Mouse (Mus musculus) liver, embryonic 14.5 days (tissue): ENCODE results near the gene Hmgn2. TPM values are rescaled to one million over a fixed set of nuclear protein-coding genes. Genes with fewer than 3 reads are reported as not detected.

Experiments used
- ATAC-seq: fragments of 200-750 bp; cut with Nextera tagmentation; 2 replicates; pipeline ENCODE4 v1.8.0; 2017; ENCODE audit warnings: moderate number of reproducible peaks, mild to moderate bottlenecking, moderate library complexity; ENCODE audit not compliant: insufficient read depth
- DNase-seq, 3 experiments: peaks; one replicate each; pipeline ENCODE4 v3.0.0-alpha.2; 2012 to 2013; ENCODE audit warnings: low read depth in 3 of 3, low spot score in 3 of 3
- H3K27ac ChIP-seq: fragments of 300-500 bp; sonication (generic); 2 replicates; pipeline ENCODE4 v1.5.1; 2014; ENCODE audit warnings: moderate library complexity, mild to moderate bottlenecking, control low read depth, inconsistent platforms
- H3K27me3 ChIP-seq: fragments of 300-500 bp; sonication (generic); 2 replicates; pipeline ENCODE4 v1.6.1; 2014; ENCODE audit warnings: mild to moderate bottlenecking, low read length, moderate library complexity; ENCODE audit not compliant: control insufficient read depth, insufficient read depth
- H3K36me3 ChIP-seq: fragments of 300-500 bp; sonication (generic); replicated peaks from 2 replicates; pipeline ENCODE4 v1.6.1; 2014; ENCODE audit warnings: low read depth; ENCODE audit not compliant: control insufficient read depth, insufficient read depth
- H3K4me1 ChIP-seq, 2 experiments: fragments of 200-500 bp in 1 of 2; fragments of 300-500 bp in 1 of 2; sonication (generic) in 1 of 2; replicated peaks; 2 replicates each; pipeline ENCODE4 v1.6.1; 2012 to 2014; ENCODE audit warnings: antibody characterized with exemption in 1 of 2, inconsistent platforms in 1 of 2, low read length in 1 of 2; ENCODE audit not compliant: control insufficient read depth in 2 of 2, insufficient read depth in 2 of 2
- H3K4me2 ChIP-seq: fragments of 300-500 bp; sonication (generic); 2 replicates; pipeline ENCODE4 v1.6.1; 2014; ENCODE audit warnings: low read depth, mild to moderate bottlenecking, control low read depth, moderate library complexity
- H3K4me3 ChIP-seq, 2 experiments: fragments of 200-500 bp in 1 of 2; fragments of 300-500 bp in 1 of 2; sonication (generic) in 1 of 2; 2 replicates each; pipeline ENCODE4 v1.5.1; 2012 to 2014; ENCODE audit warnings: low read depth in 2 of 2, low read length in 2 of 2, mild to moderate bottlenecking in 2 of 2, control low read depth in 1 of 2, inconsistent platforms in 1 of 2, moderate library complexity in 1 of 2; ENCODE audit not compliant: insufficient read depth in 1 of 2
- H3K9ac ChIP-seq: fragments of 300-500 bp; sonication (generic); replicated peaks from 2 replicates; pipeline ENCODE4 v1.6.1; 2014; ENCODE audit warnings: mild to moderate bottlenecking, control low read depth, moderate library complexity
- H3K9me3 ChIP-seq: fragments of 300-500 bp; sonication (generic); 2 replicates; pipeline ENCODE4 v1.6.1; 2016; ENCODE audit warnings: low read length, mixed read lengths; ENCODE audit not compliant: control insufficient read depth
- CTCF ChIP-seq: IDR thresholded peaks from 2 replicates; pipeline ENCODE4 v1.5.1; 2016; ENCODE audit warnings: antibody characterized with exemption, low read depth, control low read depth
- EP300 ChIP-seq: IDR thresholded peaks from 2 replicates; pipeline ENCODE4 v1.6.1; 2016; ENCODE audit warnings: antibody characterized with exemption, low read depth
- WGBS: fragments of 180-500 bp; shearing (Covaris S2); extraction: QIAGEN DNeasy Blood & Tissue Kit; methylation state at CpG from one replicate; pipeline ENCODE4 v1.1.7; 2014; ENCODE audit not compliant: insufficient replicate concordance; 5-methylcytosine and 5-hydroxymethylcytosine counted together
- polyA plus RNA-seq, 2 experiments: library from polyadenylated mRNA; depleted of rRNA in 1 of 2; stranded (reverse) in 1 of 2; unstranded in 1 of 2; fragments of >200 nt; fragmentation: Nextera tagmentation in 1 of 2; extraction: Ambion mirVana in 1 of 2; gene quantifications; 2 replicates each; pipeline versions ENCODE4 v1.2.1 to v1.2.3; 2012 to 2014

Gene Hmgn2
- polyA plus RNA-seq, 2 experiments, result 233 to 670 TPM

- TF ChIP-seq EP300 (no peak), CTCF (no peak)
- no peak overlapping the region for H3K27ac ChIP-seq
- 28% methylated on average over 3 of the region's 3 CpGs for WGBS
- no peaks in the 10 kb centered on the region for H3K36me3 ChIP-seq
- no peaks in the 10 kb centered on the region for H3K27me3 ChIP-seq
- no peak for DNase-seq
- no peak overlapping the region for H3K4me2 ChIP-seq
- ATAC-seq, result no peak
- peaks cover 0 to 4% of the 10 kb centered on the region in 2 experiments; a peak in 1 of 4 replicates for H3K4me1 ChIP-seq
- H3K9me3 ChIP-seq, result no peaks in the 10 kb centered on the region
- H3K9ac ChIP-seq, result no peak overlapping the region
- no peak overlapping the region for H3K4me3 ChIP-seq
Observed at GRCm38 (mm10) chr4:133941576-133941975, 26.9 kb downstream of the Hmgn2 start.

DNA sequence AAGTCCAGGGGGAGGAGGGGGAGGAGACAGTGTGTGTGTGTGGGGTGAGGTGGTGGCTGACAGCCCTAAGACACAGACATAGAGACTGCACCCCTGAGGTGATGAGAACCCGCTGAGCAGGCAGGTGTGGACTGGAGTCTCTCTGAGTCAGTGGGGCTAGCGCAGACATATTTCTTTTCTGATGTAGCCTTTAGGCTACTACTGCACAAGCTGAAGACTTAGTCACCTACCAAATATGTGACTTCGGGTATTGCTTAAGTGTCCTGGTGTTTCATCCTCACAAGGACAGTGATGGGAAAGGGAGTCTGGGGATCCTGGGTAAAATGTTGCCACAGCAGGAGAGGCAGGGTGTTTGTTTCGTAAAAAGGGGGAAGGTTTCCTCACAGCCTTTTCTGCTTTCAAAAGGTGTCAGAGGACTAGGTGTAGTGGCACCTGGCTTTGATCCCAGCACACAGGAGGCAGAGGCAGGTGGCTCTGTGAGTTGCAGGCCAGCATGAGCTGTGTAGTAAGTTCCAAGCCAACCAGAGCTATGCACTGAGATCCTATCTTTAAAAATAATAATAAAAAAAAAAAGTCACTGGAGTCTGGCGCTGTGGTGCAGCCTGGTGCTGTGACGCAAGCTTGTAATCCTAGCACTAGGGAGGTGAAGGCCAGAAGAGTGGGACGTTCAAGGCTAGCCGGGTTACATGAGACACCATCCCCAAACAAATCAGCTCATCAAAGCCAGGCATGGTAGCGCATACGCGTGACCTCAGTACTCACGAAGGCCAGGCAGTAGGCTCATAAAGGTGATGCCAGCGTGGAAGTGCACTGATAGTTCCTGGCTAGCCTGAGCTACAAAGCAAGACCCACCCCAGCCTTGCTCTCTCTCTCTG, 27.8 kb downstream of the Hmgn2 start:
- no peak for DNase-seq
- no peaks in the 10 kb centered on the region for H3K36me3 ChIP-seq
- H3K4me2 ChIP-seq, result no peak overlapping the region
- H3K4me1 ChIP-seq, result peaks cover 0 to 4% of the 10 kb centered on the region in 2 experiments; a peak in 1 of 4 replicates
- TF ChIP-seq EP300 (no peak), CTCF (no peak)
- no peak for ATAC-seq
- H3K9ac ChIP-seq, result no peak overlapping the region
- no peak overlapping the region for H3K4me3 ChIP-seq
- no peak overlapping the region for H3K27ac ChIP-seq
- no peaks in the 10 kb centered on the region for H3K27me3 ChIP-seq
- 70% methylated on average over 13 of the region's 13 CpGs for WGBS
- no peaks in the 10 kb centered on the region for H3K9me3 ChIP-seq

DNA sequence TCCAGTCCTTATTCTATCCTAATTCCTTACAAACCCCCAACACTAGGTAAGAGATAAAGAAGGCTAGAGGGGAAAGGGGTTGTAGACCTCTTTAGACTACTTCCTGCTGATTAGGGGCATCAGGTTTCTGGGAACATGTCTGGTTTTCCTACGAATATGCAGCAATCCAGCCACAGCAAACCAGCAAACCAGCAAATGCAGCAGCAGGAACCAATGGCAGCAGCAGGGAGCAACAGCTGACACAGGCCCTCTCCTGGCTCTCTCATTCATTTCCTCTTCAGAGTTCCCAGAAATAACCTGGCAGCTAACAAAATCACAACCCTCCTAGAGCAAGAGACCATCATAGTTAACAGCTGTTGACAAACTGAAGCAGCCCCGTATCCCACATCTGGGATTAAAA, 30.4 kb downstream of the Hmgn2 start:
- no peaks in the 10 kb centered on the region for H3K27me3 ChIP-seq
- H3K36me3 ChIP-seq, result no peaks in the 10 kb centered on the region
- H3K4me3 ChIP-seq, result no peak overlapping the region
- no peaks in the 10 kb centered on the region for H3K9me3 ChIP-seq
- 38% methylated on average over 2 of the region's 2 CpGs for WGBS
- TF ChIP-seq EP300, result no peak
- no peak for TF ChIP-seq CTCF
- DNase-seq (no peak), ATAC-seq (no peak)
- H3K4me1 ChIP-seq, result peaks cover 0 to 4% of the 10 kb centered on the region in 2 experiments; a peak in 1 of 4 replicates
- no peak overlapping the region for H3K27ac ChIP-seq
- no peak overlapping the region for H3K4me2 ChIP-seq
- no peak overlapping the region for H3K9ac ChIP-seq

- TF ChIP-seq EP300 (no peak), CTCF (no peak)
- Histone ChIP-seq H3K9me3 (no peaks in the 10 kb centered on the region), H3K9ac (peak overlapping the region; percentile 16; the same call in 1 of the 2 replicates), H3K27me3 (no peaks in the 10 kb centered on the region), H3K36me3 (no peaks in the 10 kb centered on the region), H3K27ac (no peak overlapping the region), H3K4me3 (no peak overlapping the region), H3K4me2 (no peak overlapping the region; the same call in 1 of the 2 replicates), H3K4me1 (peaks cover 0 to 13% of the 10 kb centered on the region in 2 experiments; a peak in 3 of 4 replicates)
- WGBS, result 54% methylated on average over 3 of the region's 3 CpGs
- no peak for DNase-seq
- ATAC-seq, result no peak
Observed at GRCm38 (mm10) chr4:133931785-133932184, 36.7 kb downstream of the Hmgn2 start.

GRCm38 (mm10) chr4:133931349-133931748, 37.1 kb downstream of the Hmgn2 start:
- H3K4me3 ChIP-seq, result no peak overlapping the region
- H3K27ac ChIP-seq, result no peak overlapping the region
- H3K9ac ChIP-seq, result peak overlapping the region; percentile 16; the same call in 1 of the 2 replicates
- no peak for ATAC-seq
- WGBS, result 6% methylated on average over 10 of the region's 10 CpGs
- no peaks in the 10 kb centered on the region for H3K27me3 ChIP-seq
- no peaks in the 10 kb centered on the region for H3K9me3 ChIP-seq
- H3K36me3 ChIP-seq, result no peaks in the 10 kb centered on the region
- peaks cover 0 to 13% of the 10 kb centered on the region in 2 experiments; a peak in 3 of 4 replicates for H3K4me1 ChIP-seq
- peak overlapping the region; percentile 11; the same call in 1 of the 2 replicates for H3K4me2 ChIP-seq
- TF ChIP-seq EP300 (no peak), CTCF (peak; percentile 68)
- peak in 2 of 3 experiments; percentile 9 to 22 for DNase-seq
